28 mouse cellular contexts compared by ENCODE assay signal in genomic region chr12:117422315-117422978, GRCm38 (mm10).
A peak's percentile ranks its signal among the peaks of the same experiment; 100 is the strongest.
DNase-seq lines count a peak whose midpoint lies in the region; ATAC-seq and TF ChIP-seq lines count a peak whose summit lies in the region.
"Had no signal": no experiment of that assay in that cellular context is flagged by ENCODE, and none has a peak within 500 bp of the region (broad histone marks: within the 10 kb centered on the region; RNA-seq: fewer than 3 reads in every experiment).

No protein-coding gene starts in this region.

- no peaks in the 10 kb centered on the region for H3K4me1 ChIP-seq in kidney, embryonic 14.5 days (ENCODE audit: control insufficient read depth, insufficient read depth, low read length)
- H3K4me1 ChIP-seq in lung, embryonic 15.5 days: peaks cover 10% of the 10 kb centered on the region
- no peaks in the 10 kb centered on the region; the same call in 1 of the 2 replicates for H3K4me1 ChIP-seq in lung, adult 2 months (ENCODE audit: control insufficient read depth, insufficient read depth, low read length)
- no peaks in the 10 kb centered on the region; the same call in 1 of the 2 replicates for H3K4me1 ChIP-seq in stomach, embryonic 16.5 days (ENCODE audit: control insufficient read depth, insufficient read depth, low read length)
- H3K4me1 ChIP-seq: embryonic facial prominence, embryonic 12.5 days; embryonic facial prominence, embryonic 15.5 days; forebrain, embryonic 13.5 days; heart, embryonic 10.5 days had no signal

- no peak for TF ChIP-seq CTCF in lung, adult 2 months (IDR thresholded peaks at IDR 0.05; ENCODE audit: insufficient read depth, low read length)

- 0 out of 2 replicates have a peak, but pooled peaks have one; percentile 39 for ATAC-seq in kidney, embryonic 14.5 days (ENCODE audit: low FRiP score, low TSS enrichment)
- peak; percentile 69; the same call in 1 of the 2 replicates for ATAC-seq in lung, embryonic 15.5 days (ENCODE audit: borderline replicate concordance, extremely low read depth, low FRiP score, low TSS enrichment)
- ATAC-seq in stomach, embryonic 16.5 days (ENCODE audit: insufficient read depth, low FRiP score): peak; percentile 37; the same call in 1 of the 2 replicates
- ATAC-seq: forebrain, embryonic 13.5 days; forebrain, embryonic 16.5 days; hindbrain, postnatal 0 days; Patski had no signal

- no peaks in the 10 kb centered on the region for H3K36me3 ChIP-seq in kidney, embryonic 14.5 days (ENCODE audit: control insufficient read depth, insufficient read depth, low read length)
- H3K36me3 ChIP-seq in lung, embryonic 15.5 days: no peaks in the 10 kb centered on the region
- no peaks in the 10 kb centered on the region for H3K36me3 ChIP-seq in stomach, embryonic 16.5 days (ENCODE audit: control insufficient read depth, insufficient read depth, low read length)
- H3K36me3 ChIP-seq: embryonic facial prominence, embryonic 12.5 days; embryonic facial prominence, embryonic 15.5 days; G1E; heart, embryonic 10.5 days; heart, embryonic 13.5 days had no signal

- H3K9me3 ChIP-seq in kidney, embryonic 14.5 days (ENCODE audit: control insufficient read depth, low read length): no peaks in the 10 kb centered on the region
- H3K9me3 ChIP-seq in lung, embryonic 15.5 days: no peaks in the 10 kb centered on the region
- H3K9me3 ChIP-seq in stomach, embryonic 16.5 days (replicated peaks; ENCODE audit: control insufficient read depth, low read length): no peaks in the 10 kb centered on the region
- H3K9me3 ChIP-seq: embryonic facial prominence, embryonic 12.5 days; embryonic facial prominence, embryonic 15.5 days; forebrain, embryonic 13.5 days; heart, embryonic 10.5 days; heart, embryonic 13.5 days had no signal

- DNase-seq in kidney, postnatal 25 days: no peak
- DNase-seq in lung, adult 2 months: no peak
- no peak for DNase-seq in embryo, embryonic 11 days
- DNase-seq: adrenal gland, postnatal 10 days; adrenal gland, postnatal 36 days; B cell, adult 2 months; cerebellum, adult 18-20 months; cerebellum, adult 9-10 months; cerebellum, postnatal 14 days; gastrocnemius, postnatal 10 days; gastrocnemius, postnatal 36 days; heart, adult 2 months; heart, postnatal 14 days; heart, postnatal 4 days had no signal

- H3K27me3 ChIP-seq in kidney, embryonic 14.5 days (ENCODE audit: control insufficient read depth, insufficient read depth, low read length): no peaks in the 10 kb centered on the region
- no peaks in the 10 kb centered on the region for H3K27me3 ChIP-seq in lung, embryonic 15.5 days
- H3K27me3 ChIP-seq in stomach, embryonic 16.5 days (ENCODE audit: control insufficient read depth, insufficient read depth, low read length): no peaks in the 10 kb centered on the region
- H3K27me3 ChIP-seq: CH12.LX; embryonic facial prominence, embryonic 12.5 days; embryonic facial prominence, embryonic 15.5 days; forebrain, embryonic 13.5 days; heart, embryonic 13.5 days had no signal

- no peak overlapping the region for H3K27ac ChIP-seq in kidney, embryonic 14.5 days (ENCODE audit: low read depth, low read length)
- peak overlapping the region; percentile 67 for H3K27ac ChIP-seq in lung, embryonic 15.5 days
- H3K27ac ChIP-seq in stomach, embryonic 16.5 days (ENCODE audit: low read length): peak overlapping the region; percentile 23; the same call in 1 of the 2 replicates
- H3K27ac ChIP-seq: embryonic facial prominence, embryonic 12.5 days; embryonic facial prominence, embryonic 15.5 days; forebrain, embryonic 13.5 days; heart, adult 2 months; heart, embryonic 10.5 days; heart, embryonic 13.5 days; hindbrain, embryonic 14.5 days; hindbrain, postnatal 0 days had no signal

- 78% methylated on average over 7 of the region's 7 CpGs for WGBS in kidney, embryonic 14.5 days
- WGBS in lung, embryonic 15.5 days: 53% methylated on average over 7 of the region's 7 CpGs
- WGBS in lung, adult 2 months: 67% methylated on average over 7 of the region's 7 CpGs
- 75% methylated on average over 7 of the region's 7 CpGs for WGBS in stomach, embryonic 16.5 days

- H3K9ac ChIP-seq in kidney, embryonic 14.5 days (ENCODE audit: low read depth, low read length): no peak overlapping the region
- H3K9ac ChIP-seq in lung, embryonic 15.5 days: no peak overlapping the region
- H3K9ac ChIP-seq in stomach, embryonic 16.5 days (ENCODE audit: low read length): no peak overlapping the region
- H3K9ac ChIP-seq: embryonic facial prominence, embryonic 12.5 days; embryonic facial prominence, embryonic 15.5 days; forebrain, embryonic 13.5 days; heart, embryonic 13.5 days; hindbrain, embryonic 14.5 days had no signal

- no peak overlapping the region for H3K4me3 ChIP-seq in kidney, embryonic 14.5 days (ENCODE audit: low read length)
- no peak overlapping the region for H3K4me3 ChIP-seq in lung, embryonic 15.5 days
- no peak overlapping the region for H3K4me3 ChIP-seq in lung, adult 2 months (replicated peaks; ENCODE audit: extremely low read depth, low read depth, low read length)
- H3K4me3 ChIP-seq in stomach, embryonic 16.5 days (replicated peaks; ENCODE audit: low read length): no peak overlapping the region
- H3K4me3 ChIP-seq: embryonic facial prominence, embryonic 12.5 days; embryonic facial prominence, embryonic 15.5 days; forebrain, embryonic 13.5 days; heart, adult 2 months; heart, embryonic 10.5 days; heart, embryonic 13.5 days had no signal

- no peak for TF ChIP-seq POLR2A in lung, adult 2 months (IDR thresholded peaks at IDR 0.05; ENCODE audit: borderline replicate concordance, extremely low read depth, low read depth, low read length)

- H3K4me2 ChIP-seq in kidney, embryonic 14.5 days (replicated peaks; ENCODE audit: low read depth, low read length): no peak overlapping the region
- H3K4me2 ChIP-seq in lung, embryonic 15.5 days: no peak overlapping the region
- H3K4me2 ChIP-seq in stomach, embryonic 16.5 days (ENCODE audit: low read depth, low read length): no peak overlapping the region
- H3K4me2 ChIP-seq: embryonic facial prominence, embryonic 12.5 days; embryonic facial prominence, embryonic 15.5 days; forebrain, embryonic 13.5 days; heart, embryonic 13.5 days; hindbrain, embryonic 14.5 days had no signal
